Mouse (Mus musculus) mature B cell (primary cell): ENCODE data around the gene Ccr6.

ENCODE experiments used
- in situ Hi-C: fragments of 300-500 bp; cut with MboI; formaldehyde crosslinking; loops from 2 replicates; pipeline ENCODE4 v1.14.3; 2019

The Ccr6 gene

GRCm38 (mm10) chr17:8283526-8284253 lies 47.8 kb downstream of the Ccr6 start:
- in situ Hi-C loops, result no loop called here

- in situ Hi-C loops, result no loop called here
Measured at GRCm38 (mm10) chr17:8284254-8284661, 48.4 kb downstream of the Ccr6 start.

DNA sequence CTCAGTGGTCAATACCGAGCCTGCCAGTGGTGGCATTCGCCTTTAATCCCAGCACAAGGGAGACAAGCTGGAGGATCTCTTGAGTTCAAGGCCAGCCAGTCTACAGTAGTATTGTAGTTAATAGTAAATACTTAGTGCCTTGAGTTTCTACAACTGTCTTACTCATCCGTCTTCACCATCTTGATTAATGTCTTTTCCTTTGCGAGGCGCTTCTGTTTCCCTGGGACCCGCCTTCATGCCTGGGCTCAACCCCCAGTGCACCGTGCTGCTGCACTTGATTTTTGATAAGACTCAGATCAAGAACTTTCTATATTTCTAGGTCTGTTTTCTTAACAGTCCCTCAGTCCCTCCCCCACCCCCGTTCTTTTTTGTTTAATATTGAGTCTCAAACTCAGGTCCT lies 49.2 kb downstream of the Ccr6 start:
- in situ Hi-C loops, result no loop called here

GRCm38 (mm10) chr17:8286987-8287386 lies 51.1 kb downstream of the Ccr6 start:
- in situ Hi-C loops, result no loop called here

GRCm38 (mm10) chr17:8289993-8290679 lies 54.3 kb downstream of the Ccr6 start:
- in situ Hi-C loops, result no loop called here

GRCm38 (mm10) chr17:8290736-8291135 lies 54.9 kb downstream of the Ccr6 start:
- in situ Hi-C loops, result no loop called here

DNA sequence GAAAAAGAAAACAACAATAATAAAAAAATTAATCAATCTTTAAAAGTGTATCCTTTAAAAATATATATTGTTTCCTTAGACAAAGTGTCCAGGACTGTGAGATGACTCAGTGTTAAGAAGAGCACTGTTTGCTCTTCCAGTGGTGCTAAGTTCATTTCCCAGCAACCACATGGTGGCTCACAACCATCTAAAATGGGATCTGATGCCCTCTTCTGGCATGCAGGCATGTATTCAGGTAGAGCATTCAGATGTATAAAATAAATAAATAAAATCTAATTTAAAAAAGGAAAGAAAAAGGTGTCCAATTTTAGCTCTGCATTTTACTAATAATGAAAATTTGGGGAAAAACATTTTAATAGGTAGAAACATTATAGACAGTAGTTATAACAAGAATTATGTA lies 60.0 kb downstream of the Ccr6 start:
- in situ Hi-C loops, result no loop called here

DNA sequence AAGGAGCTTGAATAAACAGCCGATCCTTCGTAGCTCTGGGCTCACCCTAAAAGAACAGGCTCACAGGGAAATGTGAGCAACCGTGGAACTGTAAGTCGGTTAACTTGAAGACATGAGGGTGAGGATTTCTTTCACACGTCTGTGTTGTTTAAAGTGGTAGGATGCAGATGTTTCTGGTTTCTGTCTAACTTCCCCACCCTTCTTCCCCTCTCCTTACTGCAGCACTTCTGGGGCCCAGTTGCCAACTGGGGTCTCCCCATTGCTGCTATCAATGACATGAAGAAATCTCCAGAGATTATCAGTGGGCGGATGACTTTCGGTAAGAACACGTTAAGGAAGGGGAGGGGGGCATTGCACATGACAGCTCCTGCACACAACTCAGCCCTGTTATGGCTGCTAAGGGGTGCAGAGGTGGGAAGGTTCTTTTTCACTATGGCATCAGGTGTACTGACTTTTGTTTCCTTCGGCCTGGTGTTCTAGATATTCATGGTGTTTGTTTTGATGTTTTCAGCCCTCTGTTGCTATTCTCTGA lies 60.5 kb downstream of the Ccr6 start:
- in situ Hi-C loops, result no loop called here

DNA sequence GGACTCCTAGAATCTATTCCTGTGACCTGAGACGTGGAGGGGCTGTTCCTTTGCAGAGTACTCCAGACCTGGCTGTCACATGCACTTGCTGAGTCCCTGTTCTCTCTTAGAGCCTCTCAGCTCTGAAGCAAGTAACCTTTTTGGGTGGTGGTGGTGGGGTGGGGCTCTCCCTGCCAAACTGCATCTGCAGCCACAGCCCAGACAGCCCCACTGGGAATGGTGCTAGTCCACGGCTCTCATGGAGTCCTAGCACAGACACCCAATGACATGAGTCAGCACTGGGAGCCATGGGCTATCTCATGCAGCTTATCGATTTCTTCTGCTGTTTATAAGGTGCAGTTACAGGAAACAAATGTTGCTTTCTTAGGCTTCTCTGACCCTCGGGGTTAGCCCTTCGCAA lies 61.9 kb downstream of the Ccr6 start:
- in situ Hi-C loops, result no loop called here

- in situ Hi-C loops, result no loop called here
Measured at GRCm38 (mm10) chr17:8298281-8298680, 62.4 kb downstream of the Ccr6 start.

DNA sequence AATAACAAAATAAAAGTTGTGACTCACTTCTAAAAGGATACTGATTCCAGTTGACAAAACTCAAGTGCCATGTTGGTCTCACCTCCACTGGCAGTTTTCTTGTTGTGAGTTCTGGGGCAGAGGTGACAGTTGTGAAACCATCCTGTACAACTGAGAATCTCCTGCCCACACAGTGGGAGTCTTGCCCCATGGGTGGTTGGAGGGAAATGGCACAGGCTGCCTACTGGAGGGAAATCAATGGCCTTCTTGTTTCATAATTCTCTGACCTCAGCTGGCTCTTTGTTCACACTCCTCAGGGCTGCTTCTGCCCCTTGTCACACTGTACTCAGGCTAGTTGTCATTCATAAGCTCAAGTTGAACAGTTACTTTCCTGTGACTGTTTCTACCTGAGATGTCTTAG lies 63.7 kb downstream of the Ccr6 start:
- in situ Hi-C loops, result no loop called here

GRCm38 (mm10) chr17:8301515-8301914 lies 65.7 kb downstream of the Ccr6 start:
- in situ Hi-C loops, result no loop called here

- in situ Hi-C loops, result no loop called here
Measured at GRCm38 (mm10) chr17:8302772-8303438, 67.1 kb downstream of the Ccr6 start.

DNA sequence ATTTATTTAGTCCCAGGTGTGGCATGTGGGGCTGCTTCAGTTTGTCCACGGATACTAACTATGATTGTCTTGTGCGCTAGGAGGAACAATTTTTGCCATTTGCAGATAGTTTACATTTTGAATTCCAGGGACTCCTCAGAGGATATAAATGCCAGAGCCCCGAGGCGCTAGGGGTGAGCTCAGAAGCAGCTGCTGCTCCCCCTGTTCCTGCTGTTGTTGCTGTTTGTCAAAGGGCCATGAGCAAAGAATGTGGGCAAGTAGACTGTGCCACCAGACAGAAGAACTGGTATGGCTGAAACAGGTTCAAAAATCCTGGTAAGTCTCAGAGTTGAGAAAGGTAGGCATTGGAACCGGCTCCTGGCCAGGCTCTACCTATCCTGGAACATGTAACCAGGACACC lies 67.8 kb downstream of the Ccr6 start:
- in situ Hi-C loops, result no loop called here

DNA sequence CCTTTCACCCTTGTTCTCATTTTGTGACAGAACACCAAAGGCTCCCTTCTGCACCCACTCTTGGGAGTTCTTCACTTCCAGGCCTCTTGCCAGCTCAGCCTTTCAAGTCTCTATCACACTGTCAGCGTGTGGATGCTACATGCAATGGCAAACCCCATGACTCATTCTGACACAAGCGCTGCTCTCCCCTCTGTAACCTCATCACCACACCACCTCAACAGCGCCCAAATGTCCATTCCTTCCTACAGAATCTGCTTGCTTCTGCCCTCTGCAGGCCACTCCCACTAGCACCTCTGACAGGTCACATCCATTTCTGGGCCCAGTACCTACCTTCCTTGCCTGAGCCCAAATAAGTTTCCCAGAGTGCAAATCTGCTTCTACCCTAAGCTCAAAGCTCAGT lies 70.0 kb downstream of the Ccr6 start:
- in situ Hi-C loops, result no loop called here
